Mouse (Mus musculus) adrenal gland, postnatal 10 days (tissue): Measurements from ENCODE around the gene Sppl2b. TPM values are rescaled to one million over a fixed set of nuclear protein-coding genes. Genes with fewer than 3 reads are reported as not detected.
"Not testable (repeated sequence)": the region's sequence is repeated elsewhere in the genome, so short reads cannot be mapped to it uniquely, and the experiment has no call there.

Experiments
- DNase-seq: peaks from one replicate; pipeline ENCODE4 v3.0.0; 2021; ENCODE audit warnings: mixed read lengths
- total RNA-seq, 2 experiments: library from RNA; stranded (reverse); gene quantifications; 2 replicates each; pipeline ENCODE4 v1.2.3; 2021

Gene Sppl2b
- total RNA-seq, 2 experiments from 2014 or later: 25.3 to 39.8 TPM

GRCm38 (mm10) chr10:80823847-80824643 lies 31.0 kb upstream of the Sppl2b start:
- no peak for DNase-seq

- DNase-seq: no peak
Measured at GRCm38 (mm10) chr10:80824827-80825226, 30.2 kb upstream of the Sppl2b start.

- DNase-seq: peak; percentile 98
Measured at GRCm38 (mm10) chr10:80826151-80827062, 28.7 kb upstream of the Sppl2b start, which contains the start of gene Oaz1. Gene Oaz1, plus strand, starts transcription at chr10:80826656.

DNA sequence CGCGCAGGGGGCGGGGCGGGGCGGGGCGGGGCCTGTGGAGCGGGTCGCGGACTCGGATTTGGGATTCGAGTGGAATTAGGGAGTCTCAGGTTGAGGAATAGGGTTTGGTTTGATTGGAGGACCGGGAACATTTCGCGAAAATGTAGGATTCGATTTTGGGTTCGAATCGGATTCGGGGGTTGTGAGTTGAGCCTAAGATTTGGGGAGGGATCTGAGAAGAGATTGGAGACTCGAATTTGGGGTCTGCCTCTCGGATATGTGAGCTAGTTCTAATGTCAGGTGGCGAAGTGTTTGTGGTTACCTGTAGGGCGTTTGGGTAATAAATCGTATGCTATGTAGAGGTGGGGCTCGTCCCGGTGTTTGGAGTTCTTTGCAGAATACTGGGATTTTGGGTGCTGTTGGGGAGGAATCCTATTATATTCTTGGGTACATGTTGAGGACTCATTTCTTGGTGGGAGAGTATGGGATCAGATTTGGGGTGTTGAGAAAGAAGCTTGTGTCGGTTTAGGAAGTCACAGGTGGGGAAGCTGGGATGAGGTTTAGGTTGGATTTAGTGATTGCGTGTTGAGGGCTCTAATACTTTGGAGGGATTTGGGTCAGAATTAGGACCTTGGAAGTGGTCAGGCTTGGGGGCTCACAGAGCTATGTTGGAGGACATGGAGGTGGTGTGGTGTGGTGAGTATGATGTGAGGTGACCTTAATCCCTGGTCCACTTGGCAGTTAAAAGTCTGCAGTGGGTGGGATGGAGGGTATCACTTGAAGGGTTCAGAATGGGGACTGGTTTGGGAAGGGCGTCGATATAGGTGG lies 27.8 kb upstream of the Sppl2b start:
- no peak for DNase-seq

- no peak for DNase-seq
Measured at GRCm38 (mm10) chr10:80827870-80828420, 27.1 kb upstream of the Sppl2b start.

GRCm38 (mm10) chr10:80828587-80828986 lies 26.5 kb upstream of the Sppl2b start:
- DNase-seq: not testable (repeated sequence)

DNA sequence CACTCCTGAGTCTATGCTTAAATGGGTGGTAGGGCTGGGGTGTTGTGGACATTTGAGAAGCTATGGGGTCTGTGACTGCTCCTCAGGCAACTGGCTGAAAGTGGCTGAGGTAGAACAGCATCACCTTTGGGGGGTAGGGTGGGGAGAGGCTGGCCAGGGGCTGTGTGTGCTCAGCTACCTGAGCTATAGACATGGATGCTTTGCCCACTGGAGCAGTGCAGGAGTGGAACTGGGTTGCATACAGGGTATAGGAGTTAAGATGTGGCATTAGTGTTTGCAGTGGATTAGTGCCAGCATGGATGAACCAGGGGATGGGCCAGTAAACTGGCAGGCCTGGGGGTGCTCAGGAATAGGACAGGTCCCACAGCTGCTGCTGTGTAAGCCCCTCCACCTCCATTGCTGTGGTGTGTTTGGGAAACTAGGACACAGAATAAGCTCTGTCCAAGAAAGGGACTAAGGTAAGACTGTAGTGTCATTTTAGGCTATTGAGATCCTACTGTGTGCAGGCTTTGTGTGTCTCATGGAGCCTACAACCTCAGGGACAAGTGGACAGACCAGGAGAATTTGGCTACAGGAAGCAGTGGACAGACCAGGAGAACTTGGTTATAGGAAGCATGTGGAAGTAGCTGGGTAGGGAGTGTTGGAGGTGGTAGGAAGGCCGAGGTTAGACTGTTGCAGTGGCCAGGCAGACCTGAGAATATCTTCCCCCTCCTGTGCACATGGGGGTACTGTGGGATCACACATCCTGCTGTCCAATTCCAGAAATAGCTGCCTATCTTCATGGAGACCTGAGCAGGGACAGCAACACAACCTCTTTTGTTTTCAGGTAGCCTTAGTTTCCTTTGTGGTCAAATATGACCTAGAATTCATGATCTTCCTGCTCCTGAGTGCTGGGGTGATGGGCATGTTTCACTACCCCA lies 25.5 kb upstream of the Sppl2b start:
- DNase-seq: no peak

- DNase-seq: peak; percentile 78
Measured at GRCm38 (mm10) chr10:80831136-80831535, 23.9 kb upstream of the Sppl2b start.

DNA sequence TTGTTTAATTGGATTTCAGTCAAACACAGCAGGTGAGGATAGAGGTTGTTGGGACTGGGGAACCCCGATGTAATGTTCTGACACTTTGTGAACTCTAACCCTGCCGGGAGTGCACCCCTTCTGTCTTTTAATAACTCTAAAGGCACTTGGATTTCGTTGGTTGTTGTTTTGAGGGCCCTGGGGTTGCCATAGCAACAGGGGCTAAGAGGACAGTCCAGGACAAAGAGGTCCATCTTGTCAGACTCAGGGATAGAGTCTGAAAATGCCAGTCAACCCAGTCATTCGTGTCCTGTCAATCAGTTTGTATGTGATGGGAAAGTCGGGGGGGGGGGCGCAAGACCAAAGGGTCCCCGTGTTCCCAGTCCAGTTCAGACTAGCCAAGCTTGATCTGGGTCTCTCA lies 22.3 kb upstream of the Sppl2b start:
- no peak for DNase-seq

DNA sequence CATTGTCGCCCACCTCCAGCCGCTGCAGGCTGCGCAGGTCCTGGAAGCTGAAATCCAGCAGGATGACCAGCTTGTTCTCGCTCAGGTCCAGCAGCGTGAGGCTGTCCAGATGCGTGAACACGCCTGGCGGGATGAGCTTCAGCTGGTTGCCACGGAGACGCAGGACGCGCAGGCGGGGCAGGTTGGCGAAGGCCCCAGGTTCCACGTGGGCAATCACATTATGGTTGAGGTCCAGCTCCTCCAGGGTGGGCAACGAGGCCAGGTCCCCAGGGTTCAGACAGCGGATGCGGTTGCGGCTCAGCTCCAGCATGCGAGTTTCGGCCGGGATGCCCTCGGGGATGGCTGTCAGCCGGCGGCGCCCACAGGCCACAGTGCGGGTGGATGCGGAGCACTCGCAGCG lies 19.5 kb upstream of the Sppl2b start:
- no peak for DNase-seq

- DNase-seq: no peak
Measured at GRCm38 (mm10) chr10:80836949-80837379, 18.1 kb upstream of the Sppl2b start.

- no peak for DNase-seq
Measured at GRCm38 (mm10) chr10:80837827-80838226, 17.2 kb upstream of the Sppl2b start.

DNA sequence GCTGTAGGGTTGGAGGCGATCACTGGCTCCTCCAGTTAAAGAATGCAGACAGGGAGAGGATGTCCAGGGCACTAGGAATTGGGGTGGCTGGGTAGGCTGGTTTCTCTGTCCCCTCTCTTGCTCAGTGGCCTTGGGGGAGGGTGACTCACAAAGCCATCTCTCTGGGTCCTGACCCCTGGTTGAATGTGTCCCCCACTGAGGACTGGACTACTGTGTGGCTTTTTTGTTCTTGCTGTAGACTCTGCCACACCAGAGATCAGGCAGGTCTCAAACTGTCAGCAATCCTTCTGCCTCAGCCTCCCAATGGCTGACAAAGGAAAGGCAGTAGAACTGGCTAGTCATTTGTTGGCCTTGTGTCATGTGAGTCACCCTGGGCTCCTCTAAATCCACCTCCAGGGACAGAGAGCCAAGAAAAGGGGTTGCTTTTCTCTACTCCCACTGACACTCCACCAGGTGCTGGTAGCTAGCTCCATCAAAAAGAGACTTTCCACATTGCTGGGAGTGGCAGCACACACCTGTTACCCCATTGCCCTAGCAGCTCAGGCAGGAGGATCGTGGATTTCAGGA lies 16.6 kb upstream of the Sppl2b start:
- DNase-seq: no peak

- no peak for DNase-seq
Measured at GRCm38 (mm10) chr10:80839848-80840247, 15.2 kb upstream of the Sppl2b start.

DNA sequence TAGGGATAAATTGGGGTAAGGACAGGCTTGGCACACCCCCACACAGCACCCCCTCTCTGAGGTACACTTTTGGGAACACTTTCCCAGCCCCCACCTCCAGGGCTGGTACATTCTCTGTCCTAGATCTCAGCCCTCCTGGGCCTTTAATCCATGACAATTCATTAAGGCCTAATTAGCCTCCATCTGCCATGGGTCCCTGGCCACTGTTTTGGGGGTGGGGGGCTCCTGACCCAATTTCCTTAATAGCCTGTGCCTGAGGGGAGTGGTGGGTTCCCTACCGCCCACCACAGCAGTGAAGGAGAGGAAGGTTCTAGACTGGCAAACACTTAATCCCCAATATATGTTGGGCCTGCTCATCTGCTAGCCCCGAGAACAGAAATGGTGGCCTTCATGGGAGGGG lies 13.4 kb upstream of the Sppl2b start:
- DNase-seq: no peak

- DNase-seq: no peak
Measured at GRCm38 (mm10) chr10:80842334-80842733, 12.7 kb upstream of the Sppl2b start.

DNA sequence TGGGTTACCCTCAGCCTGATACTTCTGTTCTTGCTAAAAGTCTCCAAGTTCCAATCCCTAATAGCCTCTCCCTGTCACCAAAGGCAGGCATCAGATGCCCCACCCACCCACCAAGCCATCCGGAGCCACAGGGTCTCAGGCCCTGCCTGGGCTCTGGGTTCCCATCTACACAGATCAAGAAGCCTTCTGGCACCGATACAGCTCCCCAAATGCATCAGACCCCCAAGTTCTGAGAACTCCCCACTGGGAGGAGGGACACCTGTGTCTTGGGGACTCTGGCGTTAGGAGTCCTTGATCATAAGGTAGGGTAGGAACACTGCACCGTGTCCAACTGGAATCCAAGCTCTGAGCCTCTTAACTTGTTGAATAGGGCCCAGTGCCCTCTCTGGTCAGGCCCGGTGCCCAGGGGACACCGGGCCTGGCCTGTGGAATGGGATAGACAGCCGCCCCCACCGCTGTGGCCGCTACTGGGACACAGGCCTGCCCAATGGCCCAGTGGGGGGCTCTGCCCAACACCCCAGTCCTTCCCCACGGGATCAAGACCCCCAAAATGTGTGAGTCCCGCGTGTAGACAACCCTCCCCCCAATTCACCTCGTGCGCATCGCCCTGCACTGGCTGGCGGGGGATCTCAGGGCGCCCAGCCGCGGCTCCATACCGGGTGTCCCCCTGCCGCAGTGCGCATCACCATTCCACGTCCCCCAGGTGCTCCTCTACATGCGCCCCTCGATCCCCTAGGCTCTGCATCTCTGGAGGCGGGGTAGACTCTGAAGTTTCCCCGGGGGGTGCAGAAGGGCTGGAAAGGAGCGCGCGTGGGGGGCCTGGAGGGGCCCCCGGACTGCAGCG lies 11.8 kb upstream of the Sppl2b start:
- no peak for DNase-seq

DNA sequence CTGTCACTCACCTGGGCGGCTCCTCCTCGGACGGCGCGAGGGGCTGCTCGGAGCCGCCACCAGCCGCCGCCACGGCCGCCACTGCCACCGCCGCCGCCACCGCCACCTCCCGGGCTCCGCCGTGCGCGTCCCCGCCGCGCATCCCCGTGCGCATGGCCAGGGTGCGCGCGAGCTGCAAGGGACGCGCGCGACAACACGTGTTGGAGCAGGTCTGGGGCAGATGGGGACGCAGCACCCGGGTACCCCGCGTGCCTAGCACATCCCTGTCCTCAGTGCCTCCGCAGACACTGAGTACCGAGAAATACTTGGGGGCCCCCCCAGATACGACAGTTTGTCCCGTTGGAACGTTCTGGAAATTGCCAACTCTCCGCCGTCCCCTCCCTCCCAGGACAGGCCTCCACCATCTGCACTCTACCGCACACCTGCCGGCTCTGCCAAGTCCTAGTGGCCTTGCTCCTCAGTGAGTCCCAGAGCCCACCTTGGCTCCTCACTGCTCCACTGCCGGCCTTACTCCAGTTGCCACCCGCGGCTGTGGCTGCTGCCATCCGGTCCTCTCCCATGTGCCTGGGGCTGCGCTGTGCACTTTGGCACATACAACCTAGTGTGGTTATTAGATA lies 11.0 kb upstream of the Sppl2b start, which contains the start of gene Lingo3:
Gene Lingo3 (minus strand): TSS at position 109 of the 617 bp plus-strand sequence.
- DNase-seq: peak; percentile 57
